Comparison of ENCODE assay signal across 29 mouse cellular contexts in genomic region chr8:128617854-128618253, GRCm38 (mm10).
A peak's percentile ranks its signal among the peaks of the same experiment; 100 is the strongest.
DNase-seq lines count a peak whose midpoint lies in the region; ATAC-seq and TF ChIP-seq lines count a peak whose summit lies in the region.
"Had no signal": no experiment of that assay in that cellular context is flagged by ENCODE, and none has a peak within 500 bp of the region (broad histone marks: within the 10 kb centered on the region; RNA-seq: fewer than 3 reads in every experiment).

No protein-coding gene starts in this region.

- no peaks in the 10 kb centered on the region for H3K9me3 ChIP-seq in limb, embryonic 14.5 days (ENCODE audit: control insufficient read depth, low read length)
- no peaks in the 10 kb centered on the region for H3K9me3 ChIP-seq in limb, embryonic 10.5 days (replicated peaks)
- no peaks in the 10 kb centered on the region for H3K9me3 ChIP-seq in heart, embryonic 11.5 days (replicated peaks; ENCODE audit: control insufficient read depth, low read length)
- H3K9me3 ChIP-seq: embryonic facial prominence, embryonic 13.5 days; limb, embryonic 15.5 days; midbrain, embryonic 13.5 days had no signal

- WGBS in limb, embryonic 14.5 days, result 25% methylated on average over 1 of the region's 1 CpGs
- WGBS in limb, embryonic 10.5 days, result 90% methylated on average over 1 of the region's 1 CpGs
- WGBS in large intestine, adult 2 months, result 11% methylated on average over 1 of the region's 1 CpGs
- 72% methylated on average over 1 of the region's 1 CpGs for WGBS in heart, embryonic 11.5 days (ENCODE audit: insufficient replicate concordance)

- H3K36me3 ChIP-seq in limb, embryonic 14.5 days (ENCODE audit: control insufficient read depth, insufficient read depth, low read length), result no peaks in the 10 kb centered on the region
- H3K36me3 ChIP-seq in limb, embryonic 10.5 days, result no peaks in the 10 kb centered on the region
- H3K36me3 ChIP-seq in heart, embryonic 11.5 days (ENCODE audit: control insufficient read depth, insufficient read depth, low read length), result no peaks in the 10 kb centered on the region
- H3K36me3 ChIP-seq: embryonic facial prominence, embryonic 13.5 days; limb, embryonic 15.5 days; midbrain, embryonic 13.5 days had no signal

- no peak overlapping the region for H3K4me3 ChIP-seq in limb, embryonic 14.5 days (replicated peaks; ENCODE audit: low read length)
- no peak overlapping the region for H3K4me3 ChIP-seq in limb, embryonic 10.5 days
- H3K4me3 ChIP-seq in heart, embryonic 11.5 days (ENCODE audit: low read depth, low read length), result no peak overlapping the region
- H3K4me3 ChIP-seq: embryonic facial prominence, embryonic 13.5 days; erythroblast, embryonic 14.5 days; limb, embryonic 15.5 days; midbrain, embryonic 13.5 days had no signal

- no peaks in the 10 kb centered on the region for H3K27me3 ChIP-seq in limb, embryonic 14.5 days (ENCODE audit: control insufficient read depth, insufficient read depth, low read length)
- no peaks in the 10 kb centered on the region for H3K27me3 ChIP-seq in limb, embryonic 10.5 days (ENCODE audit: low read depth, poor library complexity, severe bottlenecking)
- no peaks in the 10 kb centered on the region for H3K27me3 ChIP-seq in heart, embryonic 11.5 days (ENCODE audit: control insufficient read depth, insufficient read depth, low read length)
- H3K27me3 ChIP-seq: CH12.LX; embryonic facial prominence, embryonic 13.5 days; limb, embryonic 15.5 days; midbrain, embryonic 13.5 days had no signal

- no peak for TF ChIP-seq POLR2A in limb, embryonic 14.5 days (IDR thresholded peaks at IDR 0.05; ENCODE audit: borderline replicate concordance, extremely low read depth, insufficient read depth, insufficient read length)

- DNase-seq in cerebellum, postnatal 4 days (ENCODE audit: low spot score in 2 of 2), result no peak
- DNase-seq in limb, embryonic 14.5 days (ENCODE audit: low spot score), result peak; percentile 28
- DNase-seq in limb, embryonic 10.5 days (ENCODE audit: low spot score), result no peak
- peak; percentile 34 for DNase-seq in cerebellum, adult 9-11 months
- peak; percentile 39 for DNase-seq in large intestine, adult 2 months (ENCODE audit: low read depth, low spot score)
- no peak for DNase-seq in thymus, postnatal 10 days (ENCODE audit: low spot score in 2 of 2)
- DNase-seq: adrenal gland, adult 2 months; adrenal gland, postnatal 36 days; gastrocnemius, postnatal 14 days; heart, postnatal 4 days; kidney, adult 11 months; kidney, postnatal 4 days; layer of hippocampus, adult 9-11 months; lung, adult 2 months; lung, postnatal 10 days; right cerebral cortex, postnatal 14 days; thymus, postnatal 25 days had no signal

- H3K9ac ChIP-seq in limb, embryonic 14.5 days (ENCODE audit: low read depth, low read length, severe bottlenecking), result no peak overlapping the region
- H3K9ac ChIP-seq in heart, embryonic 11.5 days (ENCODE audit: low read depth, low read length), result no peak overlapping the region
- H3K9ac ChIP-seq: embryonic facial prominence, embryonic 13.5 days; hindbrain, embryonic 14.5 days; limb, embryonic 15.5 days; liver, embryonic 14.5 days; midbrain, embryonic 13.5 days had no signal

- H3K4me2 ChIP-seq in limb, embryonic 14.5 days (replicated peaks; ENCODE audit: low read depth, low read length, severe bottlenecking), result no peak overlapping the region
- H3K4me2 ChIP-seq in heart, embryonic 11.5 days, result no peak overlapping the region
- H3K4me2 ChIP-seq: embryonic facial prominence, embryonic 13.5 days; hindbrain, embryonic 14.5 days; limb, embryonic 15.5 days; midbrain, embryonic 13.5 days had no signal

- no peaks in the 10 kb centered on the region for H3K4me1 ChIP-seq in limb, embryonic 14.5 days (ENCODE audit: control insufficient read depth, insufficient read depth, low read length)
- no peaks in the 10 kb centered on the region for H3K4me1 ChIP-seq in limb, embryonic 10.5 days
- no peaks in the 10 kb centered on the region for H3K4me1 ChIP-seq in heart, embryonic 11.5 days (ENCODE audit: control insufficient read depth, insufficient read depth, low read length)
- H3K4me1 ChIP-seq: embryonic facial prominence, embryonic 13.5 days; midbrain, embryonic 13.5 days had no signal

- ATAC-seq in cerebellum, adult (ENCODE audit: insufficient number of reproducible peaks, low FRiP score, low TSS enrichment), result peak; percentile 57; the same call in 1 of the 2 replicates
- no peak for ATAC-seq in limb, embryonic 14.5 days (ENCODE audit: low FRiP score, low read depth)
- ATAC-seq in heart, embryonic 11.5 days (replicated peaks; ENCODE audit: insufficient number of reproducible peaks, low FRiP score, low TSS enrichment), result no peak
- ATAC-seq: activated CD4-positive, CD25-positive, alpha-beta regulatory T cell, adult 4 months; inflammation-experienced regulatory T-cells, adult 6 months; midbrain, embryonic 13.5 days had no signal

- no peak overlapping the region for H3K27ac ChIP-seq in limb, embryonic 14.5 days (replicated peaks; ENCODE audit: low read depth, low read length)
- H3K27ac ChIP-seq in limb, embryonic 10.5 days, result no peak overlapping the region
- H3K27ac ChIP-seq in heart, embryonic 11.5 days (ENCODE audit: low read depth, low read length), result no peak overlapping the region
- H3K27ac ChIP-seq: embryonic facial prominence, embryonic 13.5 days; hindbrain, embryonic 14.5 days; limb, embryonic 15.5 days; liver, embryonic 14.5 days; macrophage; midbrain, embryonic 13.5 days had no signal

Comparison
In these comparisons a context has a peak if more than half of its experiments do, and no peak if none do; other contexts are left out.
1. DNase-seq: peak in limb, embryonic 14.5 days (single experiment), cerebellum, adult 9-11 months (single experiment) and large intestine, adult 2 months (single experiment); none in cerebellum, postnatal 4 days (0 of 2), limb, embryonic 10.5 days (single experiment) and thymus, postnatal 10 days (0 of 2).